Mouse (Mus musculus): ENCODE measurements around the gene S100a3. TPM values are rescaled to one million over a fixed set of nuclear protein-coding genes. Genes with fewer than 3 reads are reported as not detected.

The S100a3 gene
- polyA plus RNA-seq, 1 experiment: 1.3 TPM

- no peak overlapping the region for H3K27ac ChIP-seq (ENCODE audit: insufficient read depth, low read length)
- no peak for DNase-seq
- no peaks in the 10 kb centered on the region for H3K27me3 ChIP-seq (ENCODE audit: control insufficient read depth, insufficient read depth, low read length)
- 4% methylated on average over 2 of the region's 2 CpGs for WGBS
- TF ChIP-seq POLR2A (IDR thresholded peaks at IDR 0.05; ENCODE audit: borderline replicate concordance, insufficient read depth, low read length): no peak
- H3K4me1 ChIP-seq (ENCODE audit: control insufficient read depth, insufficient read depth, low read length): no peaks in the 10 kb centered on the region
- no peak overlapping the region for H3K4me3 ChIP-seq (replicated peaks; ENCODE audit: insufficient read depth, low read depth, low read length)
Observed at GRCm38 (mm10) chr3:90623435-90624071, 63.2 kb downstream of the S100a3 start.

GRCm38 (mm10) chr3:90625496-90625895 lies 65.1 kb downstream of the S100a3 start:
- H3K27me3 ChIP-seq (ENCODE audit: control insufficient read depth, insufficient read depth, low read length): no peaks in the 10 kb centered on the region
- DNase-seq: no peak
- H3K4me1 ChIP-seq (ENCODE audit: control insufficient read depth, insufficient read depth, low read length): no peaks in the 10 kb centered on the region
- no peak overlapping the region for H3K27ac ChIP-seq (ENCODE audit: insufficient read depth, low read length)
- 77% methylated on average over 5 of the region's 5 CpGs for WGBS
- no peak for TF ChIP-seq CTCF (IDR thresholded peaks at IDR 0.05; ENCODE audit: borderline replicate concordance, insufficient read depth, low read depth, low read length)
- TF ChIP-seq POLR2A (IDR thresholded peaks at IDR 0.05; ENCODE audit: borderline replicate concordance, insufficient read depth, low read length): no peak
- H3K4me3 ChIP-seq (replicated peaks; ENCODE audit: insufficient read depth, low read depth, low read length): no peak overlapping the region

- no peak for TF ChIP-seq CTCF (IDR thresholded peaks at IDR 0.05; ENCODE audit: borderline replicate concordance, insufficient read depth, low read depth, low read length)
- no peak for TF ChIP-seq POLR2A (IDR thresholded peaks at IDR 0.05; ENCODE audit: borderline replicate concordance, insufficient read depth, low read length)
- 78% methylated on average over 9 of the region's 9 CpGs for WGBS
- no peaks in the 10 kb centered on the region for H3K4me1 ChIP-seq (ENCODE audit: control insufficient read depth, insufficient read depth, low read length)
- no peaks in the 10 kb centered on the region for H3K27me3 ChIP-seq (ENCODE audit: control insufficient read depth, insufficient read depth, low read length)
- DNase-seq: no peak
- H3K27ac ChIP-seq (ENCODE audit: insufficient read depth, low read length): no peak overlapping the region
- no peak overlapping the region for H3K4me3 ChIP-seq (replicated peaks; ENCODE audit: insufficient read depth, low read depth, low read length)
Observed at GRCm38 (mm10) chr3:90626266-90627021, 66.1 kb downstream of the S100a3 start.

GRCm38 (mm10) chr3:90627366-90627765 lies 67.0 kb downstream of the S100a3 start:
- H3K4me1 ChIP-seq (ENCODE audit: control insufficient read depth, insufficient read depth, low read length): no peaks in the 10 kb centered on the region
- 90% methylated on average over 5 of the region's 5 CpGs for WGBS
- H3K4me3 ChIP-seq (replicated peaks; ENCODE audit: insufficient read depth, low read depth, low read length): no peak overlapping the region
- H3K27me3 ChIP-seq (ENCODE audit: control insufficient read depth, insufficient read depth, low read length): no peaks in the 10 kb centered on the region
- H3K27ac ChIP-seq (ENCODE audit: insufficient read depth, low read length): no peak overlapping the region
- DNase-seq: no peak
- no peak for TF ChIP-seq CTCF (IDR thresholded peaks at IDR 0.05; ENCODE audit: borderline replicate concordance, insufficient read depth, low read depth, low read length)

GRCm38 (mm10) chr3:90627807-90628206 lies 67.4 kb downstream of the S100a3 start:
- 56% methylated on average over 4 of the region's 4 CpGs for WGBS
- no peak overlapping the region for H3K4me3 ChIP-seq (replicated peaks; ENCODE audit: insufficient read depth, low read depth, low read length)
- no peak overlapping the region for H3K27ac ChIP-seq (ENCODE audit: insufficient read depth, low read length)
- H3K27me3 ChIP-seq (ENCODE audit: control insufficient read depth, insufficient read depth, low read length): no peaks in the 10 kb centered on the region
- no peak for DNase-seq
- H3K4me1 ChIP-seq (ENCODE audit: control insufficient read depth, insufficient read depth, low read length): no peaks in the 10 kb centered on the region
- no peak for TF ChIP-seq POLR2A (IDR thresholded peaks at IDR 0.05; ENCODE audit: borderline replicate concordance, insufficient read depth, low read length)
- peak; percentile 53; the same call in 1 of the 2 replicates for TF ChIP-seq CTCF (IDR thresholded peaks at IDR 0.05; ENCODE audit: borderline replicate concordance, insufficient read depth, low read depth, low read length)

GRCm38 (mm10) chr3:90629298-90629697 lies 68.9 kb downstream of the S100a3 start:
- Histone ChIP-seq H3K4me3 (replicated peaks; ENCODE audit: insufficient read depth, low read depth, low read length) (no peak overlapping the region), H3K4me1 (ENCODE audit: control insufficient read depth, insufficient read depth, low read length) (no peaks in the 10 kb centered on the region), H3K27me3 (ENCODE audit: control insufficient read depth, insufficient read depth, low read length) (no peaks in the 10 kb centered on the region), H3K27ac (ENCODE audit: insufficient read depth, low read length) (no peak overlapping the region)
- TF ChIP-seq POLR2A (IDR thresholded peaks at IDR 0.05; ENCODE audit: borderline replicate concordance, insufficient read depth, low read length) (no peak), CTCF (IDR thresholded peaks at IDR 0.05; ENCODE audit: borderline replicate concordance, insufficient read depth, low read depth, low read length) (no peak)
- no peak for DNase-seq
- WGBS: 76% methylated on average over 2 of the region's 2 CpGs

- H3K27ac ChIP-seq (ENCODE audit: insufficient read depth, low read length): no peak overlapping the region
- 78% methylated on average over 2 of the region's 2 CpGs for WGBS
- H3K27me3 ChIP-seq (ENCODE audit: control insufficient read depth, insufficient read depth, low read length): no peaks in the 10 kb centered on the region
- no peaks in the 10 kb centered on the region for H3K4me1 ChIP-seq (ENCODE audit: control insufficient read depth, insufficient read depth, low read length)
- DNase-seq: no peak
- H3K4me3 ChIP-seq (replicated peaks; ENCODE audit: insufficient read depth, low read depth, low read length): no peak overlapping the region
- TF ChIP-seq CTCF (IDR thresholded peaks at IDR 0.05; ENCODE audit: borderline replicate concordance, insufficient read depth, low read depth, low read length) (no peak), POLR2A (IDR thresholded peaks at IDR 0.05; ENCODE audit: borderline replicate concordance, insufficient read depth, low read length) (no peak)
Observed at GRCm38 (mm10) chr3:90631984-90632383, 71.6 kb downstream of the S100a3 start.
